Mouse (Mus musculus) intestine, embryonic 16.5 days (tissue): ENCODE results near the gene Slc25a5. TPM values are rescaled to one million over a fixed set of nuclear protein-coding genes. Genes with fewer than 3 reads are reported as not detected.
A peak's percentile ranks its signal among the peaks of the same experiment; 100 is the strongest.

ENCODE experiments used
- ATAC-seq: fragments of 200-750 bp; cut with Nextera tagmentation; 2 replicates; pipeline ENCODE4 v1.8.0; 2017; ENCODE audit warnings: moderate TSS enrichment, moderate library complexity
- H3K27ac ChIP-seq: fragments of 300-500 bp; sonication (generic); 2 replicates; pipeline ENCODE4 v1.5.1; 2014; ENCODE audit warnings: mild to moderate bottlenecking, low read length
- H3K27me3 ChIP-seq: fragments of 300-500 bp; sonication (generic); replicated peaks from 2 replicates; pipeline ENCODE4 v1.6.1; 2014; ENCODE audit warnings: low read length, control low read depth, mixed read lengths; ENCODE audit not compliant: control insufficient read depth, insufficient read depth
- H3K36me3 ChIP-seq: fragments of 300-500 bp; sonication (generic); 2 replicates; pipeline ENCODE4 v1.6.1; 2014; ENCODE audit warnings: low read length, control low read depth; ENCODE audit not compliant: control insufficient read depth, insufficient read depth
- H3K4me1 ChIP-seq: fragments of 300-500 bp; sonication (generic); 2 replicates; pipeline ENCODE4 v1.6.1; 2014; ENCODE audit warnings: low read length, control low read depth, mixed read lengths; ENCODE audit not compliant: control insufficient read depth, insufficient read depth
- H3K4me2 ChIP-seq: fragments of 300-500 bp; sonication (generic); 2 replicates; pipeline ENCODE4 v1.6.1; 2014; ENCODE audit warnings: low read depth, low read length, control low read depth
- H3K4me3 ChIP-seq: fragments of 300-500 bp; sonication (generic); 2 replicates; pipeline ENCODE4 v1.5.1; 2014; ENCODE audit warnings: mild to moderate bottlenecking, low read length
- H3K9ac ChIP-seq: fragments of 300-500 bp; sonication (generic); 2 replicates; pipeline ENCODE4 v1.6.1; 2014; ENCODE audit warnings: low read depth, low read length
- H3K9me3 ChIP-seq: fragments of 300-500 bp; sonication (generic); 2 replicates; pipeline ENCODE4 v1.6.1; 2016; ENCODE audit warnings: low read length, control low read depth; ENCODE audit not compliant: control insufficient read depth
- WGBS: fragments of 180-500 bp; shearing (Covaris S2); extraction: QIAGEN DNeasy Blood & Tissue Kit; methylation state at CpG from one replicate; pipeline ENCODE4 v1.1.7; 2014; 5-methylcytosine and 5-hydroxymethylcytosine counted together
- polyA plus RNA-seq: library from polyadenylated mRNA; unstranded; fragments of >200 nt; fragmentation: Nextera tagmentation; extraction: Ambion mirVana; gene quantifications from 2 replicates; pipeline ENCODE4 v1.2.1, GENCODE M21; 2015

The Slc25a5 gene
- polyA plus RNA-seq, 1 experiment from 2014 or later, result 1,210 TPM

DNA sequence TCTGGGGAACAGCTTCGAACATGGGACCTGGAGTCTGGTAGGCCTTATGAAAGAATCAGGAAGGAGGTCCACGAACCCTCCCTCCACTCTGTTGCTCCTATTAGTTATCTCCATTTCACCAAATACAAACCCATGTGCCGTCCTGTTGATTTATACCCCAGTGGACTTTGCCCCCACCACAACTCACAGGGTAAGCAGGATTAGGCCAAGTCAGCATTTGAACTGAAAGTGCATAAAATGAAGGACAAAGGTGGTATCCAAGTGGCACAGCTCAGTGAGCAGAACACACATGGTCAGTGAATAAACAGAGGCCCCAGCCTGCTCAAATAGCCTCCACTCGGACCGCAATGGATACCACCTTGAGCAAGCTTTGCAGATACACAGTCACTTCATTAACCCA, 33.2 kb upstream of the Slc25a5 start:
- Histone ChIP-seq H3K27ac (peak overlapping the region; percentile 58), H3K36me3 (no peaks in the 10 kb centered on the region), H3K9me3 (no peaks in the 10 kb centered on the region), H3K4me2 (no peak overlapping the region; the same call in 1 of the 2 replicates), H3K4me3 (no peak overlapping the region), H3K27me3 (no peaks in the 10 kb centered on the region), H3K4me1 (no peaks in the 10 kb centered on the region), H3K9ac (no peak overlapping the region)
- peak; percentile 77 for ATAC-seq
- 74% methylated on average over 5 of the region's 5 CpGs for WGBS

DNA sequence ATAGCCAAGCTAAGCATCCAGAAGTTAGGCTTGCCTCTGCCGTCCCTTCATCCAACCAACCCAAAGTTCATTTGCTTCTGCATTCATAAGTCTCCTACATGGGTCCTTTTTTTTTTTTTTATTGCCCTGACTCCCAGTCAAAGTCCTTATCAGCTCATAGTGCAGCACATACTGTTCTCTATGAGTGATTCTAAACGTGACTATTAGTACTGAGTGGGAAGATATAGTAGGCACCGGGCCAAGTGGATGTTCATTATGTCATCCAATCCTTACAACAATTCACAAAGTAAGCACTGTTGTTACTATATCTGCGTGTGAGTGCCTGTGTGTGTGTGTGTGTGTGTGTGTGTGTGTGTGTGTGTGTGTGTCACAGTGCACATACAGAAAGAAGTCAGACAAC, 32.6 kb upstream of the Slc25a5 start:
- Histone ChIP-seq H3K9ac (no peak overlapping the region), H3K4me2 (no peak overlapping the region), H3K4me1 (no peaks in the 10 kb centered on the region), H3K4me3 (no peak overlapping the region), H3K27ac (peak overlapping the region; percentile 58), H3K27me3 (no peaks in the 10 kb centered on the region), H3K9me3 (no peaks in the 10 kb centered on the region), H3K36me3 (no peaks in the 10 kb centered on the region)
- peak; percentile 91 for ATAC-seq
- 40% methylated on average over 4 of the region's 4 CpGs for WGBS

DNA sequence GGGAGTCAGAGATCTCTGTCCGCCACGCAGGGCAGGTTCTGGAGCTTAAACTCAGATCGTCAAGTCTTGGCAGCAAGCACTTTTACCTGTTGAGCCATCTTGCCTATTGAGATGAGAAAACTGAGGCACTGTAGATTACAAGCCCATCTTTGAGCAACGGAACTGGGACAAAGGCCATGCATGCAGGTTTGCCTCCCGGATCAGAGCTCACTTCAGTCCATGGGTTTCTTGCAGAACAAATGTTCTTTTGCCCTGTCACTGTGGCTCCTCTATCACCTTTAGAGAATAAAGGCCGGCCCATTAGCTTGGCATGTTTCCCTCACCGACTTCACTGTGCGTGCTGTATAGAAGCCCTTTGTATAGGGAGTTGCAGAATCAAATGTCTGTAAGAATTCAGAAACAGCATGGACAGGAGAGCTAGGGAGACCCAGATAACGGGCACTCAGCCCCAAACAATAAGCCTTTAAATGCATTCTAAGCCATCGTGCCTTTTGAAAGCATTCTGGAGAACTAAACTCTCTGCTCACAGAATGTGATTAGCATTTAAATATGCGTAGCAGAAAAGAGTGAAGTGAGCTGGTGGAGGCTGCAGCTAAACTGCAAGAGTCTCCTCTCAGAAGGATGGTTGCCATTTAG, 32.0 kb upstream of the Slc25a5 start:
- Histone ChIP-seq H3K27ac (peak overlapping the region; percentile 46; the same call in 1 of the 2 replicates), H3K4me3 (no peak overlapping the region), H3K27me3 (no peaks in the 10 kb centered on the region), H3K9me3 (no peaks in the 10 kb centered on the region), H3K36me3 (no peaks in the 10 kb centered on the region), H3K9ac (no peak overlapping the region), H3K4me1 (no peaks in the 10 kb centered on the region), H3K4me2 (no peak overlapping the region)
- 56% methylated on average over 11 of the region's 11 CpGs for WGBS
- peak; percentile 44; the same call in 1 of the 2 replicates for ATAC-seq

DNA sequence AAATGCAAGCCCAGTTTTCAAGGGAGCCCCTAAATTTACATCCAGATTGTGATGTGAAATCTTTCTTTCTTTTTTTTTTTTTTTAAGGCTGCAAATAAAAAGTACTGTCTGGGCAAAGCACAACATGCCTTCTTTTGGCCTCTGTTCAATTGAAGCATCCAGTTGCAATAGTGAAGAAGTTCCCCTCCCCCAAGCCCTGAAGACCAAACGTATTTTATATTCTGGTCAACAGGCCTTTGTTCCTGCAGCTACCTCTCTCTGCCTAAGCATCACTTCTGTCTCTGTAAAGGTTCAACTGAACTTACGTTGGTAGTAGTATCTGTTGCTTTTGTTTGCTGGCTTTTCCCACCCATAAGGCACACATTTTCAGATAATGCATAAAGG, 31.5 kb upstream of the Slc25a5 start:
- Histone ChIP-seq H3K9me3 (no peaks in the 10 kb centered on the region), H3K27ac (no peak overlapping the region), H3K4me2 (no peak overlapping the region), H3K9ac (no peak overlapping the region), H3K4me1 (no peaks in the 10 kb centered on the region), H3K4me3 (no peak overlapping the region), H3K27me3 (no peaks in the 10 kb centered on the region), H3K36me3 (no peaks in the 10 kb centered on the region)
- 36% methylated on average over 2 of the region's 2 CpGs for WGBS
- no peak for ATAC-seq

DNA sequence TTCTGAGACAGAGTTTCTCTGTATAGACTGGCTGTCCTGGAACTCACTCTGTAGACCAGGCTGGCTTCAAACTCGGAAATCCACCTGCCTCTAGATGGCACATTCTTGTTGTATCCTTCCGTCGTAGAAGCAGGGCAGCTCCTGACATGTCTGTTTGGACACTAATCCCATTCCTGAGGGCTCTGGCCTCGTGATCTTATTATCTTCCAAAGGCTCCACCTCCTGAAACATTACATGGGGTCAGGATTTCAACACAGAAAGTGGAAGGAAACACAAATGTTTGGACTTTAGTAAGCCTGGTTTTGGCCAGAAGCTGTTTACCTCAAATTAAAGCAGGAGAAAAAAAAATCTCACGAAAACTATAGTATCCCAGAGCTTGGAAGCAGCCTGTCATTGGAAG, 28.1 kb upstream of the Slc25a5 start:
- Histone ChIP-seq H3K9ac (no peak overlapping the region), H3K36me3 (no peaks in the 10 kb centered on the region), H3K9me3 (no peaks in the 10 kb centered on the region), H3K4me1 (no peaks in the 10 kb centered on the region), H3K4me3 (no peak overlapping the region), H3K27me3 (no peaks in the 10 kb centered on the region), H3K27ac (no peak overlapping the region), H3K4me2 (no peak overlapping the region)
- WGBS, result 58% methylated on average over 5 of the region's 5 CpGs
- ATAC-seq, result no peak

DNA sequence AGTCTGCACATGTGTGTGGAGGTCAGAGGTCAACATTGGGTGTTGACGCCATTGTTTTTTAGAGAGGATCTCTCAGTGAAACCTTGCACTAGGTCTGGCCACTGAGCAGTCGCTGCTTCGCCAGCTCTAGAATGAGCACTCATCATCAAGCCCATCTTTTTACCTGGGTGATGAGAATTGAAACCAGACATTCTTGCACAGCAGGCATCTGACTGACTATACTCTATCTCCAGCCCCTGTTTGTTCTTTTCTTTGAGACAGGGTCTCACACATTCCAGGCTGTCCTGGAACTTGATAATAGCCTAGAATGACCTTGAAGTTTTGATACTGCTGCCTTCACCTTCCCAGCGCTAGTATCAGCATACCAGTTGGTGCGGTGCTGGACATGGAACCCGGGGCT, 22.9 kb upstream of the Slc25a5 start:
- 80% methylated on average over 6 of the region's 6 CpGs for WGBS
- Histone ChIP-seq H3K27me3 (no peaks in the 10 kb centered on the region), H3K4me1 (no peaks in the 10 kb centered on the region), H3K9ac (no peak overlapping the region), H3K9me3 (no peaks in the 10 kb centered on the region), H3K4me2 (no peak overlapping the region), H3K4me3 (no peak overlapping the region), H3K36me3 (no peaks in the 10 kb centered on the region), H3K27ac (no peak overlapping the region)
- ATAC-seq, result no peak

DNA sequence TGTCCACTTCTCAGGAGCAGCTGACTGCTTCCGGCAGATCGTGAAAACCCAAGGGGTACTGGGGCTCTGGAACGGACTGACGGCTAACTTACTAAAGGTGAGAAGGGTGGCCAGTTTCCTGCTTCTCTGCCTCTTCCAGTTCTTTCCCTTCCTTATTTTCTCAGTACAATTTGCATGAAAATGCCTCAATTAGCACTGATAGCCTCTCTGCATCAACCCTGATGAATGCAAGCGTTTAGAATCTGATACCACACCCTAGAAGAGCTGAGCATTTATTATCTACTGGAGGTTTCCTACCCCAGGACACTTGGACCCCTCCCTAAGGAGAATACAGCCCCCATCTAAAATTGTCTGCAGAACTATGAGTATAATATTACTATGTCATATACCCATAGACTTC, 19.9 kb upstream of the Slc25a5 start:
- no peak overlapping the region for H3K4me2 ChIP-seq
- WGBS, result 86% methylated on average over 5 of the region's 5 CpGs

DNA sequence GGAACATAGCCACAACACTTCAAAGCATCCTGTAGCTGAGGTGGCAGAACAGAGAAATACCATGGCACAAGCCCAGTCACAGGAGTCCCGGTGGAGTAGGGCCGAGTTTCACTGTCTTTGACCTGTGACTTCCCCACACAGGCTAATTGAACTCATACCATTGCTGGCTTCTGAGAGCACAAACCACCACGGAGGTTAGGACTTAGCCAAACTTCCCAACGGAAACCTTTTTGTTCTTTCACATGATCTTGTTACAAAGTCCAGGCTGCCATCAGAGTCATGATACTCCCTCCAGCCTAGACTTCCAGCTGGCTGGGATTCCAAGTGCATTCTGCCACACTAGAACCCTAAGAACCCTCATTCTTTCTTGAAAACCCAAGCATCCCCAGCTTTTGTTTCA, 17.8 kb upstream of the Slc25a5 start:
- 80% methylated on average over 4 of the region's 4 CpGs for WGBS
- Histone ChIP-seq H3K27me3 (no peaks in the 10 kb centered on the region), H3K4me1 (no peaks in the 10 kb centered on the region), H3K9ac (no peak overlapping the region), H3K27ac (no peak overlapping the region), H3K4me2 (no peak overlapping the region), H3K4me3 (no peak overlapping the region), H3K36me3 (no peaks in the 10 kb centered on the region), H3K9me3 (no peaks in the 10 kb centered on the region)
- no peak for ATAC-seq

More for the DNA sequence above, 19.9 kb upstream of the Slc25a5 start:
- Histone ChIP-seq H3K36me3 (no peaks in the 10 kb centered on the region), H3K4me1 (no peaks in the 10 kb centered on the region), H3K27me3 (no peaks in the 10 kb centered on the region), H3K9ac (no peak overlapping the region), H3K27ac (no peak overlapping the region), H3K9me3 (no peaks in the 10 kb centered on the region), H3K4me3 (no peak overlapping the region)
- no peak for ATAC-seq

DNA sequence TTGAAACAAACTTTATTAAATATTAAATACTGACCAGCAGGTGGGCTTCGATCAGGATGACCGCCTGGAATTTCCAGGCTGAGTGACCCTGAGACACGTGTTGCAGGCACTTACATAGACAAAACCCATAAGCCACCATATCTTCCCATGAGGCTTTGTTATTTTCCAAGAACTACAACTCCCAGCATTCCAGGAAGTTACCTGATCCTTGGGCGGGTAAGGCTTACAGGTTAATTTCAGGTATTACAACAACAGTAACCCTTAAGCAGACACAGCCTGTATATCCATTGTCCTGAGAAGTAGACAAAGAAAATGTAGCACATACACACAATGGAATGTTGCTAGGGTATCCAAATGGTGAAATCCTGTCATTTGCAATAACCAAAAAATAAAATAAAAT, 6.1 kb upstream of the Slc25a5 start:
- 56% methylated on average over 4 of the region's 4 CpGs for WGBS
- Histone ChIP-seq H3K4me2 (no peak overlapping the region), H3K36me3 (no peaks in the 10 kb centered on the region), H3K27ac (no peak overlapping the region), H3K9ac (no peak overlapping the region), H3K27me3 (no peaks in the 10 kb centered on the region), H3K9me3 (no peaks in the 10 kb centered on the region), H3K4me3 (no peak overlapping the region), H3K4me1 (no peaks in the 10 kb centered on the region)
- ATAC-seq, result peak; percentile 70; the same call in 1 of the 2 replicates

DNA sequence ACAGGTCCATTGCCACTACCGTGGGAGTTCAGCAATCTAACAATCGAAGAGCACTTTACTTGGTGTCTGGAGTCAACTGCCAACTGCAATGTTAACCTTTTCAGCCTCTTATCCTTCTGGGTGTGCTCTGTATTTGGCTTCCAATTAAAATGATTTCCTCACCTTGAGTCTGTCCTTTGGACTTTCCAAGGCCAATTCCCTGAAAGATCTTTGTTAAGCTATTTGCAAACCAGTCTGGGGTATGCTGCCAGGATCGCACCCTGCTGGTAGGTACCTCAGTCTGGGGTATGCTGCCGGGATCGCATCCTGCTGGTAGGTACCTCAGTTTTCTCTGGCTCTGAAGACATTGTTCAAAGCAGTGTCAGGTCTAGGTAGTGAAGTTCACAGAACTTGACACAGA, 880 bp upstream of the Slc25a5 start:
- no peak overlapping the region for H3K9ac ChIP-seq
- H3K4me1 ChIP-seq, result no peaks in the 10 kb centered on the region
- no peaks in the 10 kb centered on the region for H3K36me3 ChIP-seq
- no peak overlapping the region for H3K27ac ChIP-seq
- H3K4me2 ChIP-seq, result no peak overlapping the region
- H3K4me3 ChIP-seq, result no peak overlapping the region
- no peaks in the 10 kb centered on the region for H3K9me3 ChIP-seq
- 61% methylated on average over 5 of the region's 5 CpGs for WGBS
- H3K27me3 ChIP-seq, result no peaks in the 10 kb centered on the region
- ATAC-seq, result no peak
